ENCODE assay signal across 8 mouse cellular contexts in the genomic region with DNA sequence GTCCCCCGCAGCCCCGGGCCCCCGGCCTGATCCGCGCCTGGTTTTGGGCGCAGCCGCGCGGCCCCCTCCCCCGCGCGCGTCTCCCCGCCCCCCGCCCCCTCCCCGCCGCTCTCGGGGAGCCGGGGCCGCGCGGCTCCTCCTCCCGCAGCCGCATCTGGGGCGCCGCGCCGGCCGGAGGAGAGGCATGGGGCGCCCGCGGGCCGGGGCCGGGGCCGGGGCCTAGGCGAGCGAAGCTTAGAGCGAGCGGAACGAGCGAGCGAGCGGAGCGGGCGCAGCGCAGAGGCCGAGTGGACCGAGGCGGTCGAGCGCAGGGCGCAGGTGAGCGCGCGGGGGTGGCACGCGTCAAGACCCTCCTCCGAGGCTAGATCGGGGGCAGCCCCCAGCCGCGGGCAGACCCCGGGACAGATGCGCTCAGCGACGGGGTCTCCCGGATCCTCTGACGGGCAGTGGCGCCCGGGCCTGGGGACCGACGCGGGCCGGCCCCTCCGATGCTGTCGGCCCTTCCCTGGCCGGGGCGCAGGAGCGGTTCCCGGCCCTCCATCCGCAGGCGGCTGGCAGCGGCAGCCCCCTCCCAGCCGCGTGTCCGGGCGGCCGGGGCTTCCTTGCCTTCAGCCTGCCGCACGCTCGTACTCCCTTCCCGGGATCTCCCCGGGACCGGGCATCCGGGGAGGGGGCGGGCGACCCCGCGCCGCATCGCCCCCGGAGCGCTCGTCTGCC. TPM values are rescaled to one million over a fixed set of nuclear protein-coding genes. Genes with fewer than 3 reads are reported as not detected.
DNase-seq lines count a peak whose midpoint lies in the region; ATAC-seq and TF ChIP-seq lines count a peak whose summit lies in the region.

A gene (plus strand): TSS at position 165 of the 717 bp plus-strand sequence.

- no peaks in the 10 kb centered on the region for H3K9me3 ChIP-seq in E14TG2a.4 (ENCODE audit: low read length)
- no peaks in the 10 kb centered on the region for H3K9me3 ChIP-seq in liver, embryonic 14.5 days (ENCODE audit: control insufficient read depth, low read length)
- no peaks in the 10 kb centered on the region for H3K9me3 ChIP-seq in stomach, embryonic 14.5 days (ENCODE audit: control insufficient read depth, low read depth, low read length)

- no peak for ATAC-seq in liver, embryonic 14.5 days (ENCODE audit: insufficient read depth)
- peak; percentile 46; the same call in 1 of the 2 replicates for ATAC-seq in stomach, embryonic 14.5 days (ENCODE audit: insufficient number of reproducible peaks, insufficient read depth, low FRiP score, low read depth)

- WGBS in liver, embryonic 14.5 days (ENCODE audit: insufficient replicate concordance): 1% methylated on average over 86 of the region's 103 CpGs
- WGBS in stomach, embryonic 14.5 days: under 1% methylated on average over 50 of the region's 103 CpGs

- H3K4me2 ChIP-seq in liver, embryonic 14.5 days (ENCODE audit: low read depth): peak within 1 kb of the TSS; percentile 53
- peak within 1 kb of the TSS; percentile 98 for H3K4me2 ChIP-seq in stomach, embryonic 14.5 days (replicated peaks; ENCODE audit: low read depth, low read length)

- peaks cover 71% of the 10 kb centered on the region for H3K27me3 ChIP-seq in E14TG2a.4 (ENCODE audit: insufficient read depth, low read length)
- peaks cover 52% of the 10 kb centered on the region for H3K27me3 ChIP-seq in liver, embryonic 14.5 days (ENCODE audit: control insufficient read depth, insufficient read depth, low read length)
- peaks cover 22% of the 10 kb centered on the region for H3K27me3 ChIP-seq in stomach, embryonic 14.5 days (ENCODE audit: control insufficient read depth, insufficient read depth, low read length)

- peaks cover 54% of the 10 kb centered on the region for H3K4me1 ChIP-seq in E14TG2a.4 (replicated peaks; ENCODE audit: low read depth, low read length)
- H3K4me1 ChIP-seq in liver, embryonic 14.5 days (replicated peaks; ENCODE audit: control insufficient read depth in 2 of 2, insufficient read depth in 2 of 2, low read length in 1 of 2): no peaks in the 10 kb centered on the region
- no peaks in the 10 kb centered on the region for H3K4me1 ChIP-seq in stomach, embryonic 14.5 days (ENCODE audit: control insufficient read depth, insufficient read depth, low read length)

- no peak for TF ChIP-seq EP300 in liver, embryonic 14.5 days (IDR thresholded peaks at IDR 0.05; ENCODE audit: low read depth)

- H3K9ac ChIP-seq in liver, embryonic 14.5 days (replicated peaks): no peak within 1 kb of the TSS
- peak within 1 kb of the TSS; percentile 58 for H3K9ac ChIP-seq in stomach, embryonic 14.5 days (replicated peaks; ENCODE audit: low read depth, low read length)

- H3K27ac ChIP-seq in liver, embryonic 14.5 days: no peak within 1 kb of the TSS
- H3K27ac ChIP-seq in stomach, embryonic 14.5 days (ENCODE audit: low read length): no peak within 1 kb of the TSS

- H3K36me3 ChIP-seq in E14TG2a.4 (ENCODE audit: insufficient read depth, low read length): no peaks in the 10 kb centered on the region
- no peaks in the 10 kb centered on the region for H3K36me3 ChIP-seq in liver, embryonic 14.5 days (replicated peaks; ENCODE audit: control insufficient read depth, insufficient read depth, low read depth)
- no peaks in the 10 kb centered on the region for H3K36me3 ChIP-seq in stomach, embryonic 14.5 days (ENCODE audit: control insufficient read depth, insufficient read depth, low read length)

- H3K4me3 ChIP-seq in E14TG2a.4 (replicated peaks; ENCODE audit: low read length): peak within 1 kb of the TSS; percentile 94
- peak within 1 kb of the TSS; percentile 20 to 42 for H3K4me3 ChIP-seq in liver, embryonic 14.5 days (ENCODE audit: insufficient read depth in 1 of 2, low read depth in 2 of 2, low read length in 2 of 2)
- peak within 1 kb of the TSS; percentile 61 for H3K4me3 ChIP-seq in stomach, embryonic 14.5 days (ENCODE audit: low read depth, low read length)

- peak; percentile 90 for DNase-seq in heart, adult 11 months
- DNase-seq in heart, adult 9 months (ENCODE audit: low spot score in 2 of 2): no peak
- DNase-seq in cerebellum, adult 9-11 months: peak; percentile 59
- DNase-seq in gastrocnemius, postnatal 14 days: no peak
- peak; percentile 3 for DNase-seq in induced T-regulatory cell, adult 2 months (ENCODE audit: low read depth)
- DNase-seq in liver, embryonic 14.5 days (ENCODE audit: low read depth in 3 of 3, low spot score in 3 of 3): no peak

- intact Hi-C loops in gastrocnemius, postnatal 14 days (cut with DNase I; ENCODE audit: low total_unique reads): no loop called here

- TF ChIP-seq CTCF in E14TG2a.4 (conservative IDR thresholded peaks at IDR 0.05; ENCODE audit: low read length): no peak
- TF ChIP-seq CTCF in liver, embryonic 14.5 days (IDR thresholded peaks at IDR 0.05; ENCODE audit: low read depth): no peak

RNA-seq across cellular contexts. Expression of the gene that starts here (rescaled TPM):
- 10 to 100 TPM; 54.6 to 77.3 TPM for total RNA-seq in gastrocnemius, postnatal 14 days (2021)
- polyA plus RNA-seq in liver, embryonic 14.5 days (2012; rRNA removed): 6.4 and 6.6 TPM in 2 replicates
- 9.7 and 9.9 TPM in 2 replicates for polyA plus RNA-seq in liver, embryonic 14.5 days (2014; fragmentation: Nextera tagmentation; extraction: Ambion mirVana)
- polyA plus RNA-seq in stomach, embryonic 14.5 days (2014; fragmentation: Nextera tagmentation; extraction: Ambion mirVana): 77.6 and 88.5 TPM in 2 replicates

Comparison
In these comparisons a context has a peak if more than half of its experiments do, and no peak if none do; other contexts are left out.
1. DNase-seq: peak in heart, adult 11 months (single experiment), cerebellum, adult 9-11 months (single experiment) and induced T-regulatory cell, adult 2 months (single experiment); none in heart, adult 9 months (0 of 2), gastrocnemius, postnatal 14 days (single experiment) and liver, embryonic 14.5 days (0 of 3).
2. H3K4me3 ChIP-seq: peak in every context shown above with its lines; median percentile 94 in E14TG2a.4; 61 in stomach, embryonic 14.5 days; 31 in liver, embryonic 14.5 days.